Mouse (Mus musculus) liver, adult 2 months (tissue): ENCODE data around the gene Stk32c. TPM values are rescaled to one million over a fixed set of nuclear protein-coding genes. Genes with fewer than 3 reads are reported as not detected.

Source experiments
- DNase-seq: peaks from one replicate; pipeline ENCODE4 v3.0.0-alpha.2; 2011; ENCODE audit warnings: low read depth, low spot score; ENCODE audit errors: extremely low read depth
- H3K27ac ChIP-seq: fragments of 200-500 bp; replicated peaks from 2 replicates; pipeline ENCODE4 v1.5.1; 2012; ENCODE audit warnings: low read depth, mild to moderate bottlenecking, control low read depth, inconsistent platforms, low read length; ENCODE audit not compliant: insufficient read depth
- H3K27me3 ChIP-seq: fragments of 200-500 bp; 2 replicates; pipeline ENCODE4 v1.6.1; 2012; ENCODE audit warnings: mild to moderate bottlenecking, moderate library complexity, low read length, inconsistent platforms; ENCODE audit not compliant: control insufficient read depth, insufficient read depth
- H3K36me3 ChIP-seq: fragments of 200-500 bp; 2 replicates; pipeline ENCODE4 v1.6.1; 2012; ENCODE audit warnings: low read length, inconsistent platforms; ENCODE audit not compliant: control insufficient read depth, insufficient read depth
- H3K4me1 ChIP-seq: fragments of 200-500 bp; 2 replicates; pipeline ENCODE4 v1.6.1; 2011; ENCODE audit warnings: low read length; ENCODE audit not compliant: control insufficient read depth, insufficient read depth
- H3K4me3 ChIP-seq: fragments of 200-500 bp; 2 replicates; pipeline ENCODE4 v1.5.1; 2011; ENCODE audit warnings: low read depth, mild to moderate bottlenecking, control low read depth, low read length, moderate library complexity; ENCODE audit not compliant: insufficient read depth
- H3K79me2 ChIP-seq: fragments of 200-500 bp; 2 replicates; pipeline ENCODE4 v1.6.1; 2012; ENCODE audit warnings: inconsistent platforms, mild to moderate bottlenecking, low read length, moderate library complexity; ENCODE audit not compliant: control insufficient read depth, insufficient read depth
- H3K9ac ChIP-seq: fragments of 200-500 bp; 2 replicates; pipeline ENCODE4 v1.6.1; 2012; ENCODE audit warnings: low read depth, mild to moderate bottlenecking, control low read depth, inconsistent platforms, low read length
- CTCF ChIP-seq: fragments of 200-500 bp; IDR thresholded peaks from 2 replicates; pipeline ENCODE4 v1.5.1; 2011; ENCODE audit warnings: low read depth, low read length, control low read depth
- POLR2A ChIP-seq: fragments of 200-500 bp; IDR thresholded peaks from 2 replicates; pipeline ENCODE4 v1.6.1; 2011; ENCODE audit warnings: low read length, control low read depth; ENCODE audit not compliant: insufficient read depth; ENCODE audit errors: extremely low read depth
- WGBS: fragments of 180-500 bp; shearing (Covaris S2); methylation state at CpG from one replicate; pipeline ENCODE4 v1.1.7; 2018; 5-methylcytosine and 5-hydroxymethylcytosine counted together
- polyA plus RNA-seq: library from polyadenylated mRNA; depleted of rRNA; stranded (reverse); fragments of >200 nt; gene quantifications from 2 replicates; pipeline ENCODE4 v1.2.3, GENCODE M21; 2012
- total RNA-seq: library from RNA; depleted of rRNA; stranded (reverse); fragments of >200 nt; gene quantifications from 2 replicates; pipeline ENCODE4 v1.2.3, GENCODE M21; 2014

The Stk32c gene
- total and polyA plus RNA-seq, 2 experiments = 0.18 to 0.21 TPM

DNA sequence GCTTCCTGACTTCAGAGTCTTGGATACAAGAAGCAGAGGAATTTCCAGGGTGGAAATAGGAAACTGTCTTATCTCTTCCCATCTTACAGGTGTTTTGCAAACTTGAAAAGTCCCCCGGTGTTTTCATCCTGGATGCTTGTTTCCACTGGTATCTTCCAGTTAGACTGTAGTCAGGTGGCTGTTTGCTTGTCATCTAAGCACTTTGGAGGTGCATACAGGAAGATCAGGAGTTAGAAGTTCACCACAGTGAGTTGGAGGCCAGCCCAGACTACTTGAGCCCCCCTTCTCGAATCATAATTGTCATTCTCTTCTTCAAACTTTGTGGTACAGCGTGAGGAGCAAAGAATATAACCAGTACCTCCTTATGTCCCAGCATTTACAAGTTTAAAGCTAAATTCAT lies 1.1 kb upstream of the Stk32c start:
- Histone ChIP-seq H3K9ac (no peak overlapping the region), H3K36me3 (no peaks in the 10 kb centered on the region), H3K27me3 (no peaks in the 10 kb centered on the region), H3K27ac (no peak overlapping the region), H3K4me1 (peaks cover 3% of the 10 kb centered on the region; the same call in 1 of the 2 replicates), H3K4me3 (no peak overlapping the region), H3K79me2 (no peaks in the 10 kb centered on the region)
- WGBS = 84% methylated on average over 3 of the region's 3 CpGs
- no peak for DNase-seq
- TF ChIP-seq POLR2A = no peak
- no peak for TF ChIP-seq CTCF

- 70% methylated on average over 3 of the region's 3 CpGs for WGBS
These were observed 644 bp upstream of the Stk32c start for GRCm38 (mm10) chr7:139213751-139214150.

DNA sequence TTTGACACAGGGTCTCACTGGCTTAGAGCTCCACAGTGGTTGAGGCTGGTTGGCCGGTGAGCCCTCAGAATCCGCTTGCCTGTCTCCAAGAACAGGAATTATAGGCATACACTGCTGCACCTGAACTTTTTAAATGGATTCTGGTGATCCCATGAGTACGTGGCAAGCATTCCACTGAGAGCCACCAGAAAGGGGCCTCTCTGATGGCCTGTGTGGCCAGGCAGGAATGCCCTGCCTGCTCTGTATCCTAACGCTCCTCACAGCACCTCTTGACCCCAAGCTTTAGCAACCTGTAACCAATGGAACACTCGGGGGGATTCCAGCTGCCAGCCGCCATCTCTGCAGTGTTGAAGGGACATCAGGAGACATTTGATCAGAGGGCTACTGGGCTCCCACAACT lies 1.3 kb downstream of the Stk32c start:
- no peak for DNase-seq
- Histone ChIP-seq H3K27ac (no peak overlapping the region), H3K27me3 (no peaks in the 10 kb centered on the region), H3K79me2 (no peaks in the 10 kb centered on the region), H3K9ac (no peak overlapping the region), H3K4me3 (no peak overlapping the region), H3K36me3 (no peaks in the 10 kb centered on the region), H3K4me1 (peaks cover 3% of the 10 kb centered on the region; the same call in 1 of the 2 replicates)
- no peak for TF ChIP-seq CTCF
- no peak for TF ChIP-seq POLR2A
- 98% methylated on average over 6 of the region's 6 CpGs for WGBS

More at GRCm38 (mm10) chr7:139213751-139214150, 644 bp upstream of the Stk32c start:
- Histone ChIP-seq H3K27ac (no peak overlapping the region), H3K27me3 (no peaks in the 10 kb centered on the region), H3K9ac (no peak overlapping the region), H3K79me2 (no peaks in the 10 kb centered on the region), H3K4me3 (no peak overlapping the region), H3K36me3 (no peaks in the 10 kb centered on the region), H3K4me1 (peaks cover 3% of the 10 kb centered on the region; the same call in 1 of the 2 replicates)
- no peak for TF ChIP-seq POLR2A
- TF ChIP-seq CTCF = no peak
- no peak for DNase-seq

GRCm38 (mm10) chr7:139208773-139209095 lies 4.4 kb downstream of the Stk32c start:
- Histone ChIP-seq H3K79me2 (no peaks in the 10 kb centered on the region), H3K4me3 (no peak overlapping the region), H3K9ac (no peak overlapping the region), H3K27me3 (no peaks in the 10 kb centered on the region), H3K36me3 (no peaks in the 10 kb centered on the region), H3K4me1 (peaks cover 3% of the 10 kb centered on the region; the same call in 1 of the 2 replicates), H3K27ac (no peak overlapping the region)
- DNase-seq = no peak
- WGBS = 68% methylated on average over 4 of the region's 4 CpGs
- TF ChIP-seq CTCF = no peak

GRCm38 (mm10) chr7:139208023-139208772 lies 4.9 kb downstream of the Stk32c start:
- no peak overlapping the region for H3K4me3 ChIP-seq
- no peaks in the 10 kb centered on the region for H3K36me3 ChIP-seq
- peak; percentile 51 for DNase-seq
- TF ChIP-seq POLR2A (no peak), CTCF (peak; percentile 68)
- H3K9ac ChIP-seq = no peak overlapping the region
- no peak overlapping the region for H3K27ac ChIP-seq
- H3K27me3 ChIP-seq = no peaks in the 10 kb centered on the region
- WGBS = 24% methylated on average over 7 of the region's 7 CpGs
- H3K4me1 ChIP-seq = peaks cover 3% of the 10 kb centered on the region; the same call in 1 of the 2 replicates
- no peaks in the 10 kb centered on the region for H3K79me2 ChIP-seq

GRCm38 (mm10) chr7:139201209-139201608 lies 11.9 kb downstream of the Stk32c start:
- no peak overlapping the region for H3K27ac ChIP-seq
- TF ChIP-seq POLR2A (no peak), CTCF (no peak)
- no peaks in the 10 kb centered on the region for H3K79me2 ChIP-seq
- H3K9ac ChIP-seq = no peak overlapping the region
- 43% methylated on average over 6 of the region's 6 CpGs for WGBS
- no peaks in the 10 kb centered on the region for H3K36me3 ChIP-seq
- DNase-seq = no peak
- H3K4me1 ChIP-seq = no peaks in the 10 kb centered on the region
- H3K27me3 ChIP-seq = no peaks in the 10 kb centered on the region
- H3K4me3 ChIP-seq = no peak overlapping the region
